Mouse (Mus musculus) testis, adult 2 months (tissue): ENCODE measurements at regions not wholly inside any gene's neighbourhood (a gene's known extent, or its start where the extent isn't known, plus 50 kb on each side); places are given as distances from the start of the nearest gene placed in this dataset.

Source experiments
- CTCF ChIP-seq: fragments of 200-500 bp; IDR thresholded peaks from 2 replicates; pipeline ENCODE4 v1.5.1; 2012; ENCODE audit warnings: low read depth, mild to moderate bottlenecking, inconsistent platforms, low read length, moderate library complexity; ENCODE audit not compliant: control insufficient read depth, insufficient read depth, insufficient replicate concordance
- POLR2A ChIP-seq: fragments of 200-500 bp; IDR thresholded peaks from 2 replicates; pipeline ENCODE4 v1.6.1; 2012; ENCODE audit warnings: low read depth, mild to moderate bottlenecking, inconsistent platforms, low read length, moderate library complexity; ENCODE audit not compliant: control insufficient read depth

DNA sequence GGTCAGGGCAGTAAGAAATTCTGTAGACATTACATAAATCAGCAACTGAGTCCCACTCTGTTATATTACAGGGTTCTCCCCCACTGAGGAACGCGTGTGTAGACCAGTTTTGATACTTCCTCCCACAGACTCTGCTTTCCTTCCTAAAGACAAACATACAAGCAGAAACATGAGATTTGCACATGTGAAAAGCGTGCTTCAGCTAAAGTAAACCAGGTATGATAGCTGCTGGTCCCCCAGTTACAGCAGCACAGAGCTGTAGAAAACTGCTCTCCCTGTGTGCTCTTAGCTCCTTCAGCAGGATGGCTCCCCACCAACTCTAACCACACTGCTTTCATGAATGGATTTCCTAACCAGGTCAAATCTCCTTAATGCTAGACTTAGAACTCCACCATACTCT lies 175.0 kb downstream of the Spry2 start:
- TF ChIP-seq CTCF (no peak), POLR2A (no peak)
